Mouse (Mus musculus): Measurements from ENCODE around the gene Adgrv1. TPM values are rescaled to one million over a fixed set of nuclear protein-coding genes. Genes with fewer than 3 reads are reported as not detected.
"Not testable (repeated sequence)": the region's sequence is repeated elsewhere in the genome, so short reads cannot be mapped to it uniquely, and the experiment has no call there.

Adgrv1 gene
- total RNA-seq, 4 experiments from 2014 or later: 0.19 TPM; not detected in 3

- DNase-seq (ENCODE audit: low spot score in 2 of 2): no peak
These were observed 289.9 kb downstream of the Adgrv1 start for GRCm38 (mm10) chr13:81342987-81343596.

GRCm38 (mm10) chr13:81335241-81335640, 297.7 kb downstream of the Adgrv1 start:
- DNase-seq (ENCODE audit: low spot score in 2 of 2): no peak

- DNase-seq (ENCODE audit: low spot score in 2 of 2): no peak
These were observed 300.9 kb downstream of the Adgrv1 start for GRCm38 (mm10) chr13:81332018-81332417.

- no peak for DNase-seq (ENCODE audit: low spot score in 2 of 2)
These were observed 303.2 kb downstream of the Adgrv1 start for GRCm38 (mm10) chr13:81329762-81330161.

GRCm38 (mm10) chr13:81328181-81328580, 304.8 kb downstream of the Adgrv1 start:
- DNase-seq (ENCODE audit: low spot score in 2 of 2): no peak

- DNase-seq (ENCODE audit: low spot score in 2 of 2): no peak
These were observed 307.2 kb downstream of the Adgrv1 start for GRCm38 (mm10) chr13:81325606-81326215.

GRCm38 (mm10) chr13:81323546-81324316, 309.2 kb downstream of the Adgrv1 start:
- DNase-seq (ENCODE audit: low spot score in 2 of 2): no peak

GRCm38 (mm10) chr13:81316581-81316980, 316.4 kb downstream of the Adgrv1 start:
- no peak for DNase-seq (ENCODE audit: low spot score in 2 of 2)

- DNase-seq (ENCODE audit: low spot score in 2 of 2): no peak
These were observed 318.4 kb downstream of the Adgrv1 start for GRCm38 (mm10) chr13:81314306-81315120.

- no peak for DNase-seq (ENCODE audit: low spot score in 2 of 2)
These were observed 320.8 kb downstream of the Adgrv1 start for GRCm38 (mm10) chr13:81312148-81312547.

- no peak for DNase-seq (ENCODE audit: low spot score in 2 of 2)
These were observed 332.1 kb downstream of the Adgrv1 start for GRCm38 (mm10) chr13:81300851-81301250.

GRCm38 (mm10) chr13:81294106-81294505, 338.8 kb downstream of the Adgrv1 start:
- no peak for DNase-seq (ENCODE audit: low spot score in 2 of 2)

GRCm38 (mm10) chr13:81282193-81282592, 350.8 kb downstream of the Adgrv1 start:
- no peak for DNase-seq (ENCODE audit: low spot score in 2 of 2)

GRCm38 (mm10) chr13:81280650-81281229, 352.2 kb downstream of the Adgrv1 start:
- no peak for DNase-seq (ENCODE audit: low spot score in 2 of 2)

GRCm38 (mm10) chr13:81279351-81279736, 353.6 kb downstream of the Adgrv1 start:
- DNase-seq (ENCODE audit: low spot score in 2 of 2): no peak

GRCm38 (mm10) chr13:81278669-81279350, 354.1 kb downstream of the Adgrv1 start:
- no peak for DNase-seq (ENCODE audit: low spot score in 2 of 2)

GRCm38 (mm10) chr13:81273837-81274236, 359.1 kb downstream of the Adgrv1 start:
- no peak for DNase-seq (ENCODE audit: low spot score in 2 of 2)

GRCm38 (mm10) chr13:81270396-81270795, 362.6 kb downstream of the Adgrv1 start:
- no peak for DNase-seq (ENCODE audit: low spot score in 2 of 2)

- no peak for DNase-seq (ENCODE audit: low spot score in 2 of 2)
These were observed 363.9 kb downstream of the Adgrv1 start for GRCm38 (mm10) chr13:81269056-81269455.

- not testable (repeated sequence) for DNase-seq (ENCODE audit: low spot score in 2 of 2)
These were observed 365.5 kb downstream of the Adgrv1 start for GRCm38 (mm10) chr13:81267489-81267888.

- no peak for DNase-seq (ENCODE audit: low spot score in 2 of 2)
These were observed 368.5 kb downstream of the Adgrv1 start for GRCm38 (mm10) chr13:81264465-81264864.
